Mouse (Mus musculus) adrenal gland, adult 8-10 months (tissue): ENCODE measurements around the gene Boll. TPM values are rescaled to one million over a fixed set of nuclear protein-coding genes. Genes with fewer than 3 reads are reported as not detected.
A peak's percentile ranks its signal among the peaks of the same experiment; 100 is the strongest.
"Not testable (repeated sequence)": the region's sequence is repeated elsewhere in the genome, so short reads cannot be mapped to it uniquely, and the experiment has no call there.

ENCODE experiments used
- DNase-seq: peaks from one replicate; pipeline ENCODE4 v3.0.0; 2022
- total RNA-seq, 4 experiments: library from RNA; stranded (reverse); gene quantifications; 2 replicates each; pipeline ENCODE4 v1.2.4; 2022

Gene Boll
- under 1 TPM in 2 of 4 experiments, not detected in 2; 0.23 to 0.28 TPM for total RNA-seq

- peak; percentile 21 for DNase-seq
Observed at GRCm38 (mm10) chr1:55363044-55363565, at the start of gene Boll. Boll (minus strand) TSS chr1:55363469.

GRCm38 (mm10) chr1:55412569-55412968, 49.3 kb upstream of the Boll start:
- DNase-seq: no peak

GRCm38 (mm10) chr1:55411079-55411478, 47.8 kb upstream of the Boll start:
- DNase-seq: no peak

- DNase-seq: no peak
Observed at GRCm38 (mm10) chr1:55410670-55411069, 47.4 kb upstream of the Boll start.

- DNase-seq: peak; percentile 7
Observed at GRCm38 (mm10) chr1:55406531-55407375, 43.5 kb upstream of the Boll start.

GRCm38 (mm10) chr1:55406023-55406413, 42.7 kb upstream of the Boll start:
- DNase-seq: peak; percentile 70

- DNase-seq: peak; percentile 93
Observed at GRCm38 (mm10) chr1:55405272-55406022, 42.2 kb upstream of the Boll start, which contains the start of gene Plcl1. Plcl1 (plus strand) TSS chr1:55405921.

GRCm38 (mm10) chr1:55404439-55404838, 41.2 kb upstream of the Boll start:
- DNase-seq: peak; percentile 16

- no peak for DNase-seq
Observed at GRCm38 (mm10) chr1:55399891-55400290, 36.6 kb upstream of the Boll start.

- DNase-seq: peak; percentile 61
Observed at GRCm38 (mm10) chr1:55383114-55383773, 20.0 kb upstream of the Boll start.

GRCm38 (mm10) chr1:55380527-55380926, 17.3 kb upstream of the Boll start:
- no peak for DNase-seq

GRCm38 (mm10) chr1:55372626-55373025, 9.4 kb upstream of the Boll start:
- no peak for DNase-seq

GRCm38 (mm10) chr1:55363586-55363985, 317 bp upstream of the Boll start:
- no peak for DNase-seq

- DNase-seq: no peak
Observed at GRCm38 (mm10) chr1:55362634-55363033, 635 bp downstream of the Boll start.

- DNase-seq: not testable (repeated sequence)
Observed at GRCm38 (mm10) chr1:55351914-55352313, 11.4 kb downstream of the Boll start.

- not testable (repeated sequence) for DNase-seq
Observed at GRCm38 (mm10) chr1:55325496-55325895, 37.8 kb downstream of the Boll start.

- DNase-seq: no peak
Observed at GRCm38 (mm10) chr1:55301077-55301476, 62.2 kb downstream of the Boll start.

- DNase-seq: no peak
Observed at GRCm38 (mm10) chr1:55279081-55279480, 84.2 kb downstream of the Boll start.

- DNase-seq: no peak
Observed at GRCm38 (mm10) chr1:55265447-55265846, 97.8 kb downstream of the Boll start.

GRCm38 (mm10) chr1:55264385-55264784, 98.9 kb downstream of the Boll start:
- DNase-seq: no peak

GRCm38 (mm10) chr1:55246374-55246773, 116.9 kb downstream of the Boll start:
- no peak for DNase-seq

- DNase-seq: no peak
Observed at GRCm38 (mm10) chr1:55239237-55239636, 124.0 kb downstream of the Boll start.

GRCm38 (mm10) chr1:55238496-55238895, 124.8 kb downstream of the Boll start:
- DNase-seq: no peak
